Mouse (Mus musculus): ENCODE data around the gene Gigyf1. TPM values are rescaled to one million over a fixed set of nuclear protein-coding genes. Genes with fewer than 3 reads are reported as not detected.

The Gigyf1 gene
- polyA plus RNA-seq, 2 experiments: 2.1 to 5.7 TPM

DNA sequence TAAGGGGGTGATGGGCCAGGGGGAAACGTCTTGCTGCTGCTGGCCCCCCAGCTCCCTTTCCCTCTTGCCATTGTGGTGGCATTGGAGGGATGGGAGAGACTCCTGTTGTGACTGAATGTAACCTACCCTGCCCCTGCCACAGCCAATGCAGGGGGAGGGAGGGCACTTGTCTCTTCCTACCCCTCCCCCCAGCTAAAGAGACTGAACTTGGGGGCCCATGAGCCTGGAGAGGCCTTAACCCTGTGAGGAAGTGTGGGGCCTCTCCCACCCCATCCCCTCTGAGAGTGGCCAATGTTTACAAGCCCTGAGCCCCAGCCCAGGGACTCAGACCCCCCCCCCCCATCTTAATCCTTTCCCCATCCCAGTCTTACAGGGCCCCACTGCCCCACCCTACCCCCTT, 9.1 kb downstream of the Gigyf1 start:
- Histone ChIP-seq H3K9ac (replicated peaks) (no peak overlapping the region), H3K27ac (no peak overlapping the region), H3K4me3 (ENCODE audit: insufficient read depth in 1 of 2, low read depth in 2 of 2, low read length in 2 of 2) (no peak overlapping the region), H3K9me3 (ENCODE audit: control insufficient read depth, low read length) (no peaks in the 10 kb centered on the region), H3K4me2 (ENCODE audit: low read depth) (no peak overlapping the region), H3K4me1 (replicated peaks; ENCODE audit: control insufficient read depth in 2 of 2, insufficient read depth in 2 of 2, low read length in 1 of 2) (peaks cover 0 to 9% of the 10 kb centered on the region in 2 experiments; a peak in 2 of 4 replicates), H3K27me3 (ENCODE audit: control insufficient read depth, insufficient read depth, low read length) (no peaks in the 10 kb centered on the region), H3K36me3 (replicated peaks; ENCODE audit: control insufficient read depth, insufficient read depth, low read depth) (peaks cover 47% of the 10 kb centered on the region)
- TF ChIP-seq EP300 (IDR thresholded peaks at IDR 0.05; ENCODE audit: low read depth) (no peak), CTCF (IDR thresholded peaks at IDR 0.05; ENCODE audit: low read depth) (no peak)
- ATAC-seq (ENCODE audit: insufficient read depth) (no peak), DNase-seq (ENCODE audit: low read depth in 3 of 3, low spot score in 3 of 3) (no peak)
- 42% methylated on average over 1 of the region's 1 CpGs for WGBS (ENCODE audit: insufficient replicate concordance)

DNA sequence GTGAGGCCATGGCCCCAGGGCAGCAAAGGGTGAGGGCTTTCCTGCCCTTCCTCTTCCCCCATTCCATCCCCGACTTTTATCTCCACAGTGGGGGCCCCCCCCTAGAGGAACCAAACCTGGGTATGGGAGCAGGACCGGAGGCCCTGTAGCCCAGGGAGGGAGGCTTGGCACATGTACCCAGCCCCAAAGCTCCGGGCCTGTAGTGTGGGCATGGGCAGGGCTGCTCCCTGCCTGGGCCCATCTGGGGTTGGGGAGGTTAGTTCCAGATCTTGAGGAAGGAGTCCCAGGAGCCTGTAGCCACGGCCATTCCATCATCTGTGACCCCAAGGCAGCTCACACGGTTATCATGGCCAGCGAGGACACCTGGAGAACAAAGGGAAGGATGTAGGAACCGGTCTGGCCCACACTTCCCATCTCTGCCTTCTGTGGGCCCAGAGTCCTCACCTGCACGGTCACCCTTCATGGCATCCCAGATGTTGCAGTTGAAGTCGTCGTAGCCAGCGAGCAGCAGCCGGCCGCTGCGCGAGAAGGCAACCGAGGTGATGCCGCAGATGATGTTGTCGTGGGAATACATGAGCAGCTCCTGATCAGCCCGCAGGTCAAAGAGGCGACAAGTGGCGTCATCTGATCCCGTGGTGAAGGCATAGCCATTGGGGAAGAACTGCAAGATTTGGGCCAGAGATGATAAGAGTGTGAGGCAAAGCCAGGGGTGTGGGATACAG, 10.1 kb downstream of the Gigyf1 start:
- Histone ChIP-seq H3K4me3 (ENCODE audit: insufficient read depth in 1 of 2, low read depth in 2 of 2, low read length in 2 of 2) (no peak overlapping the region), H3K9me3 (ENCODE audit: control insufficient read depth, low read length) (no peaks in the 10 kb centered on the region), H3K4me1 (replicated peaks; ENCODE audit: control insufficient read depth in 2 of 2, insufficient read depth in 2 of 2, low read length in 1 of 2) (peaks cover 0 to 9% of the 10 kb centered on the region in 2 experiments; a peak in 2 of 4 replicates), H3K4me2 (ENCODE audit: low read depth) (no peak overlapping the region), H3K9ac (replicated peaks) (no peak overlapping the region), H3K27me3 (ENCODE audit: control insufficient read depth, insufficient read depth, low read length) (no peaks in the 10 kb centered on the region), H3K27ac (no peak overlapping the region), H3K36me3 (replicated peaks; ENCODE audit: control insufficient read depth, insufficient read depth, low read depth) (peaks cover 40% of the 10 kb centered on the region)
- TF ChIP-seq CTCF (IDR thresholded peaks at IDR 0.05; ENCODE audit: low read depth) (no peak), EP300 (IDR thresholded peaks at IDR 0.05; ENCODE audit: low read depth) (no peak)
- ATAC-seq (ENCODE audit: insufficient read depth) (no peak), DNase-seq (ENCODE audit: low read depth in 3 of 3, low spot score in 3 of 3) (no peak)
- WGBS (ENCODE audit: insufficient replicate concordance): 82% methylated on average over 22 of the region's 22 CpGs

DNA sequence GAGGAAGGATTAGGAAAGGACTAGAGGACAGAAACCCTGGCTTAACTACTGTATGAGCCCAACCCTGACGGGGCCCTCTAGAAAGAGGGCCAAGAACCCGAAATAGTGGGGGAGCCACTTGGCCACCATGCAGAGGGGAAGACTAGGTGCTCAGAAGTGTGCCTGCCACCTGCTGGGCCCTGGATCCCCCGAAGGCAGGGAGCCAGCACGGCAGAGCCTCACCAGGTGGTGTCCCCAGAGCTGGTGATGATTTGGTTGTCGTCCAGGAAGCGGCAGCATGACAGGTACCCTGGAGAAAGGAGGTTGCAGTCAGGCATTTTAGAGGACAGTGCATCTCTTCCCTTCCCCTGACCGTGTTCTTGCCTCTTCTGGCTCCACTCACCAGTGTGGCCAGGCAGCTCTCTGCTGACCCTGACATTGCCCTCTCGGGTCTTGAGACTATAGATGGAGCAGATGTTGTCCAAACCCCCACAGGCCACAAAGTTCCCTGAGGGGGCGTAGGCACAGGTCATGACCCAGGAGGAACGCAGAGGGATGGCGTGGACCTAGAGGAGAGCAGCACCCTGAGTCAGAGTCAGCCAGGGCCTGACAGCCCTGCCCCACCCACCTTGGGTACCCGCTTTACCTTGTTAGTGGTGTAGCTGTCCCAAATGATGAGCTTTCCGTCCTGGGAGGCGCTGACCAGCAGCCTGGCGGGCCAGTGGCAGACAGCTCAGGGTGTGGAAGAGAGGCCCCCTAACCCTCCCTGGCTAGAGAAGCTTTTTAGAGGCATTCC, 11.1 kb downstream of the Gigyf1 start:
- Histone ChIP-seq H3K4me3 (ENCODE audit: insufficient read depth in 1 of 2, low read depth in 2 of 2, low read length in 2 of 2) (no peak overlapping the region), H3K36me3 (replicated peaks; ENCODE audit: control insufficient read depth, insufficient read depth, low read depth) (peaks cover 34% of the 10 kb centered on the region), H3K9ac (replicated peaks) (no peak overlapping the region), H3K4me1 (replicated peaks; ENCODE audit: control insufficient read depth in 2 of 2, insufficient read depth in 2 of 2, low read length in 1 of 2) (peaks cover 4 to 13% of the 10 kb centered on the region in 2 experiments; a peak in 3 of 4 replicates), H3K4me2 (ENCODE audit: low read depth) (no peak overlapping the region), H3K9me3 (ENCODE audit: control insufficient read depth, low read length) (no peaks in the 10 kb centered on the region), H3K27me3 (ENCODE audit: control insufficient read depth, insufficient read depth, low read length) (no peaks in the 10 kb centered on the region), H3K27ac (no peak overlapping the region)
- TF ChIP-seq CTCF (IDR thresholded peaks at IDR 0.05; ENCODE audit: low read depth) (peak; percentile 2; the same call in 1 of the 2 replicates), EP300 (IDR thresholded peaks at IDR 0.05; ENCODE audit: low read depth) (no peak)
- ATAC-seq (ENCODE audit: insufficient read depth): no peak
- WGBS (ENCODE audit: insufficient replicate concordance): 78% methylated on average over 15 of the region's 15 CpGs
- no peak for DNase-seq (ENCODE audit: low read depth in 3 of 3, low spot score in 3 of 3)

DNA sequence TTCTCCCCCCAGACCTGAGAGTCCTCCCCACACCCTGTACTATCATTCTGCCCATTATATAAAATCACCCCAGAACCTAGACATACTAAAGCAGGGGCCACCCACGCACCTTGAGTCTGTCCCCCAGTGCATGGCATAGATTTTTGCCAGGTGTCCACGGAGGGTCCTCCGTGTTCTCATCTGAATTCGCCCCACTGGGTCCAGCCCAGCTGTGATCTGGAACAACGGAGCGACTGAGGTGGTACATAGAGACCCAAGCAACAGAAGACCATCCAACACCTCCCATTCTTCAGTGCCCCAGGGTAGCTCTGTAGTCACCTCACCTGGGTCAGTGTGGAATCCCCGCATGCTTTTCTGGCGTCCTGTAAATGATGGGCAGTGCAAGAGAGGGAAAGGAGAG, 11.7 kb downstream of the Gigyf1 start:
- TF ChIP-seq CTCF (IDR thresholded peaks at IDR 0.05; ENCODE audit: low read depth) (no peak), EP300 (IDR thresholded peaks at IDR 0.05; ENCODE audit: low read depth) (no peak)
- peak overlapping the region; percentile 33 to 68 for H3K4me3 ChIP-seq (ENCODE audit: insufficient read depth in 1 of 2, low read depth in 2 of 2, low read length in 2 of 2)
- H3K27me3 ChIP-seq (ENCODE audit: control insufficient read depth, insufficient read depth, low read length): no peaks in the 10 kb centered on the region
- DNase-seq (ENCODE audit: low read depth in 3 of 3, low spot score in 3 of 3) (no peak), ATAC-seq (ENCODE audit: insufficient read depth) (no peak)
- H3K27ac ChIP-seq: no peak overlapping the region
- H3K36me3 ChIP-seq (replicated peaks; ENCODE audit: control insufficient read depth, insufficient read depth, low read depth): peaks cover 32% of the 10 kb centered on the region
- peaks cover 4 to 13% of the 10 kb centered on the region in 2 experiments; a peak in 3 of 4 replicates for H3K4me1 ChIP-seq (replicated peaks; ENCODE audit: control insufficient read depth in 2 of 2, insufficient read depth in 2 of 2, low read length in 1 of 2)
- H3K9ac ChIP-seq (replicated peaks): no peak overlapping the region
- H3K9me3 ChIP-seq (ENCODE audit: control insufficient read depth, low read length): no peaks in the 10 kb centered on the region
- peak overlapping the region; percentile 90 for H3K4me2 ChIP-seq (ENCODE audit: low read depth)
- WGBS (ENCODE audit: insufficient replicate concordance): 83% methylated on average over 8 of the region's 8 CpGs
